Mouse (Mus musculus) lung, embryonic 14.5 days (tissue): ENCODE data around the gene Grb7. TPM values are rescaled to one million over a fixed set of nuclear protein-coding genes. Genes with fewer than 3 reads are reported as not detected.

Experiments
- ATAC-seq: fragments of 200-750 bp; cut with Nextera tagmentation; 2 replicates; pipeline ENCODE4 v1.8.0; 2017; ENCODE audit warnings: mild to moderate bottlenecking, moderate TSS enrichment, moderate library complexity; ENCODE audit not compliant: insufficient read depth
- DNase-seq: peaks from one replicate; pipeline ENCODE4 v3.0.0-alpha.2; 2015
- H3K27ac ChIP-seq: fragments of 300-500 bp; sonication (generic); 2 replicates; pipeline ENCODE4 v1.5.1; 2014; ENCODE audit warnings: low read depth, mild to moderate bottlenecking, moderate library complexity
- H3K27me3 ChIP-seq: fragments of 300-500 bp; sonication (generic); 2 replicates; pipeline ENCODE4 v1.6.1; 2014; ENCODE audit warnings: low read length, control low read depth; ENCODE audit not compliant: insufficient read depth
- H3K36me3 ChIP-seq: fragments of 300-500 bp; sonication (generic); 2 replicates; pipeline ENCODE4 v1.6.1; 2014; ENCODE audit warnings: control low read depth; ENCODE audit not compliant: insufficient read depth
- H3K4me1 ChIP-seq: fragments of 300-500 bp; sonication (generic); 2 replicates; pipeline ENCODE4 v1.6.1; 2014; ENCODE audit warnings: antibody characterized with exemption, control low read depth; ENCODE audit not compliant: insufficient read depth
- H3K4me2 ChIP-seq: fragments of 300-500 bp; sonication (generic); 2 replicates; pipeline ENCODE4 v1.6.1; 2014; ENCODE audit warnings: mild to moderate bottlenecking
- H3K4me3 ChIP-seq: fragments of 300-500 bp; sonication (generic); 2 replicates; pipeline ENCODE4 v1.5.1; 2014; ENCODE audit warnings: low read depth, low read length
- H3K9ac ChIP-seq: fragments of 300-500 bp; sonication (generic); 2 replicates; pipeline ENCODE4 v1.6.1; 2014
- H3K9me3 ChIP-seq: fragments of 300-500 bp; sonication (generic); 2 replicates; pipeline ENCODE4 v1.6.1; 2016; ENCODE audit warnings: low read depth, low read length, control low read depth
- CTCF ChIP-seq: IDR thresholded peaks from 2 replicates; pipeline ENCODE4 v1.5.1; 2016; ENCODE audit warnings: antibody characterized with exemption, low read depth
- WGBS: fragments of 180-500 bp; shearing (Covaris S2); extraction: QIAGEN DNeasy Blood & Tissue Kit; methylation state at CpG from one replicate; pipeline ENCODE4 v1.1.7; 2014; 5-methylcytosine and 5-hydroxymethylcytosine counted together
- polyA plus RNA-seq: library from polyadenylated mRNA; unstranded; fragments of >200 nt; fragmentation: Nextera tagmentation; extraction: Ambion mirVana; gene quantifications from 2 replicates; pipeline ENCODE4 v1.2.1, GENCODE M21; 2014

Grb7 gene
- polyA plus RNA-seq, 1 experiment from 2014 or later = 43.0 TPM

- no peak for DNase-seq
- peak overlapping the region; percentile 56 for H3K4me2 ChIP-seq
- H3K36me3 ChIP-seq = peaks cover 22% of the 10 kb centered on the region
- WGBS = 56% methylated on average over 20 of the region's 20 CpGs
- no peak overlapping the region for H3K9ac ChIP-seq
- TF ChIP-seq CTCF = no peak
- H3K9me3 ChIP-seq = no peaks in the 10 kb centered on the region
- H3K4me3 ChIP-seq = no peak overlapping the region
- no peak overlapping the region for H3K27ac ChIP-seq
- ATAC-seq = no peak
- peaks cover 23% of the 10 kb centered on the region for H3K27me3 ChIP-seq
- peaks cover 7% of the 10 kb centered on the region; the same call in 1 of the 2 replicates for H3K4me1 ChIP-seq
Observed at GRCm38 (mm10) chr11:98449921-98450771, 4.0 kb downstream of the Grb7 start.

GRCm38 (mm10) chr11:98455484-98455883 is 9.3 kb downstream of the Grb7 start:
- H3K27me3 ChIP-seq = peaks cover 35% of the 10 kb centered on the region
- no peak overlapping the region for H3K27ac ChIP-seq
- H3K9ac ChIP-seq = no peak overlapping the region
- no peak overlapping the region for H3K4me2 ChIP-seq
- no peak for ATAC-seq
- 76% methylated on average over 4 of the region's 4 CpGs for WGBS
- H3K4me1 ChIP-seq = no peaks in the 10 kb centered on the region
- peaks cover 27% of the 10 kb centered on the region for H3K36me3 ChIP-seq
- TF ChIP-seq CTCF = peak; percentile 37; the same call in 1 of the 2 replicates
- H3K9me3 ChIP-seq = no peaks in the 10 kb centered on the region
- no peak for DNase-seq
- no peak overlapping the region for H3K4me3 ChIP-seq

- DNase-seq (no peak), ATAC-seq (no peak)
- Histone ChIP-seq H3K27ac (no peak overlapping the region), H3K27me3 (peaks cover 37% of the 10 kb centered on the region), H3K4me1 (no peaks in the 10 kb centered on the region), H3K9me3 (no peaks in the 10 kb centered on the region), H3K36me3 (peaks cover 27% of the 10 kb centered on the region), H3K4me2 (no peak overlapping the region), H3K9ac (no peak overlapping the region), H3K4me3 (no peak overlapping the region)
- no peak for TF ChIP-seq CTCF
- WGBS = 57% methylated on average over 5 of the region's 5 CpGs
Observed at GRCm38 (mm10) chr11:98456545-98456944, 10.4 kb downstream of the Grb7 start.

- Histone ChIP-seq H3K27ac (no peak overlapping the region), H3K4me1 (no peaks in the 10 kb centered on the region), H3K4me2 (peak overlapping the region; percentile 85), H3K36me3 (peaks cover 23% of the 10 kb centered on the region), H3K9ac (peak overlapping the region; percentile 25), H3K4me3 (peak overlapping the region; percentile 56), H3K9me3 (no peaks in the 10 kb centered on the region), H3K27me3 (peaks cover 39% of the 10 kb centered on the region)
- no peak for TF ChIP-seq CTCF
- DNase-seq = no peak
- 19% methylated on average over 9 of the region's 9 CpGs for WGBS
- peak; percentile 22 for ATAC-seq
Observed at GRCm38 (mm10) chr11:98456945-98457344, 10.8 kb downstream of the Grb7 start.

- peak; percentile 64 for TF ChIP-seq CTCF
- Histone ChIP-seq H3K4me1 (no peaks in the 10 kb centered on the region), H3K9ac (peak overlapping the region; percentile 50)
Observed at GRCm38 (mm10) chr11:98457367-98458120, 11.3 kb downstream of the Grb7 start.

GRCm38 (mm10) chr11:98458121-98458990 is 12.2 kb downstream of the Grb7 start:
- ATAC-seq (no peak; the same call in 1 of the 2 replicates), DNase-seq (no peak)
- WGBS = 3% methylated on average over 28 of the region's 30 CpGs
- Histone ChIP-seq H3K4me3 (peak overlapping the region; percentile 56), H3K4me1 (no peaks in the 10 kb centered on the region), H3K9me3 (no peaks in the 10 kb centered on the region), H3K27me3 (peaks cover 39% of the 10 kb centered on the region), H3K36me3 (peaks cover 12% of the 10 kb centered on the region), H3K9ac (peak overlapping the region; percentile 50), H3K4me2 (peak overlapping the region; percentile 85), H3K27ac (no peak overlapping the region)
- no peak for TF ChIP-seq CTCF

More at GRCm38 (mm10) chr11:98457367-98458120, 11.3 kb downstream of the Grb7 start:
- peak; percentile 80 for ATAC-seq
- Histone ChIP-seq H3K27me3 (peaks cover 39% of the 10 kb centered on the region), H3K4me2 (peak overlapping the region; percentile 85), H3K27ac (no peak overlapping the region), H3K4me3 (peak overlapping the region; percentile 56), H3K36me3 (peaks cover 18% of the 10 kb centered on the region), H3K9me3 (no peaks in the 10 kb centered on the region)
- WGBS = 2% methylated on average over 45 of the region's 64 CpGs
- DNase-seq = peak; percentile 91
